Comparison of ENCODE assay signal across 8 mouse cellular contexts in the genomic region with DNA sequence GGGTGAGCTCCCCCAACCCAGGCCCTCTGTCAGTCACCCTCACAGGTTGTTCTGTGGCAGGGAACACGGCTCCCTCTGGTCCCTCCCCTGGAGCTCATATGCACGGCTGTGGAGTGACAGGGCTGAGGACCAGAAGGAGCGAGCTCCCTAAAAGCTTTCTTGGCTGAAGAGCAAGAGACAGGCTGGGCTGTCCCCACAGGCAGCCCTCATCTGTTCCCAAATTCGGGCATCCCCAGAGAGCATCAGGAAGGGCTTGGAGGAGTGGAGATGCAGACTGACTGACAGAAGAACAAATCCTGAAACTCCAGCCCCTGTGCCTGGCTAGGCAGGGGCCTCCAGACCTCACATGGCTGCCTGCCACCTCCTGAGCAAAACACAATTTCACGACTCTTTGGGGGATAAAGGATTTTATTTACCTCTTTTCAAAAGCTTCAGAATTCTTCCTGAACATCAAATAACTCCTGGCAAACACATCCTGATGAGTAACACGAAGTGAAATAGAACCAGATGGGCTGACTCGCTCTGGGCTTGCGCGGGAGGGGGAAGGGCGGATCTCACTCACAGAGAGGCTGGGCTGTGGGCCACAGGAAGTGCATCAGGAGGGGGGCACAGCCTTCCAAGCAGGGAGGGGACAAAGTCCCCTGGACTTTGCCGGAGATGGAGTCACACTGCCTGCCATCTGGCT.
DNase-seq lines count a peak whose midpoint lies in the region; ATAC-seq lines count a peak whose summit lies in the region.

No protein-coding gene starts in this region.

- peak overlapping the region; percentile 31 for H3K4me2 ChIP-seq in embryonic facial prominence, embryonic 12.5 days (replicated peaks)

- H3K36me3 ChIP-seq in embryonic facial prominence, embryonic 12.5 days: no peaks in the 10 kb centered on the region

- no peak overlapping the region for H3K4me3 ChIP-seq in embryonic facial prominence, embryonic 12.5 days

- ATAC-seq in embryonic facial prominence, embryonic 12.5 days (ENCODE audit: insufficient number of reproducible peaks, insufficient read depth, low FRiP score, low TSS enrichment): peak; percentile 88
- ATAC-seq in inflammation-experienced regulatory T-cells, adult 6 months: no peak

- 4% methylated on average over 11 of the region's 11 CpGs for WGBS in embryonic facial prominence, embryonic 12.5 days

- H3K9me3 ChIP-seq in embryonic facial prominence, embryonic 12.5 days: no peaks in the 10 kb centered on the region

- 0 out of 2 replicates have a peak overlapping the region, but pooled peaks have one; percentile 1 for H3K9ac ChIP-seq in embryonic facial prominence, embryonic 12.5 days

- H3K4me1 ChIP-seq in embryonic facial prominence, embryonic 12.5 days: peaks cover 55% of the 10 kb centered on the region

- H3K27me3 ChIP-seq in embryonic facial prominence, embryonic 12.5 days: no peaks in the 10 kb centered on the region

- H3K27ac ChIP-seq in embryonic facial prominence, embryonic 12.5 days: peak overlapping the region; percentile 95

- intact Hi-C loops in left cerebral cortex, postnatal 14 days (cut with DNase I): loop anchor here (5.0 kb wide), 1 partner anchor 231 kb away; the partner anchor contains the start of gene Zmiz1

- DNase-seq in adrenal gland, postnatal 14 days: peak; percentile 90
- peak; percentile 90 to 92 for DNase-seq in heart, adult 18-20 months
- peak; percentile 83 for DNase-seq in kidney, adult 11 months
- DNase-seq in left cerebral cortex, postnatal 14 days (ENCODE audit: low spot score in 2 of 2): peak; percentile 82 to 90
- DNase-seq in mesoderm, embryonic 11.5 days (ENCODE audit: low read depth, low spot score): peak; percentile 74
- DNase-seq in skeletal muscle tissue, adult 2 months (ENCODE audit: low read depth, low spot score): peak; percentile 86
